Mouse (Mus musculus) spleen, embryonic (tissue): ENCODE measurements at regions not wholly inside any gene's neighbourhood (a gene's known extent, or its start where the extent isn't known, plus 50 kb on each side); places are given as distances from the start of the nearest gene placed in this dataset.

Experiments
- CTCF ChIA-PET: fragments of 350-600 bp; sonication (Branson Sonifier 250); formaldehyde crosslinking; loops from one replicate; lab custom pipeline; 2022; lab: Charles Lee

GRCm38 (mm10) chr2:98538690-98539089 lies 123.3 kb upstream of the Gm10801 start:
- CTCF ChIA-PET: no interaction called here

- CTCF ChIA-PET: interaction anchor here (0.6 kb wide), 1 partner anchor 714 kb away, joined by 6 read pairs; no protein-coding TSS in a partner anchor
These were observed 96.2 kb upstream of the Gm10801 start for GRCm38 (mm10) chr2:98565871-98566270.
